ENCODE assay signal across 14 mouse cellular contexts in the genomic region with DNA sequence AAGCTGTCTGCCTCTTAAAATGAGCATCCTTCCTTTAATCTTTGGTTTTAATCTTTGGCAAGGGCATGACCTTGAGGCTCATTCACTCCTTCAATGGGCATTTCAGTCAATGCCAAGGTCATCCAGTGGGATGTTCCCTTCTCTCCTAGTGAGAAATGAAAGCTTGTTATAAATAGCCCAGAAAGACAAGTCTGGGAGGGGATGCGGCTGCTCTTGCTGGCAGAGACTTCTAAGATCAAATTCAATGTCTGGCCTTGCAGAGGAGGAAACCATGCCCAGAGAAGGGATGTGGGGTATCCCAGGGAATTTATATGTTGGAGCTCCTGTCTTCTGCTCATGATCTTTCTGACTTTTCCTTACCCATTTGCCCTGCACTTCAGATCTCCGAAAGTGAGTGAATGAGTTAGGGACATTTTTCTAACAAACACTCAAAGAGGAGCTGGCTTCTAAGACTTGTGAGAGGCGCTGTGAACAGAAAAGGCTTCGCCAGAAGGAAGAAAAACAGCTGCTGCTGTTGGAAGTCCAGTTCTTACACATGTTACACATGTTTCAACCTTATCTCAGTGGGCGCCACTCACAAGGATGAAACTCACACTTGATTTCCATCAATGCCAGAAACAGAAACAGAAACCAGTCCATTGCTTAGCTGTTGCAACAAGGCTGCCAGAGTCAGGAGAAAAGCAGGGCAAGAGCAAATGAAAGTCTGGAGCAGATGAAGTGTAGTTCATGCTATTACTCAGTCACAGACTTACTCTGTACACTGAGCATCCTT.
DNase-seq lines count a peak whose midpoint lies in the region; TF ChIP-seq lines count a peak whose summit lies in the region.
"Had no signal": no experiment of that assay in that cellular context is flagged by ENCODE, and none has a peak within 500 bp of the region (broad histone marks: within the 10 kb centered on the region; RNA-seq: fewer than 3 reads in every experiment).

No protein-coding gene starts in this region.

- no peak overlapping the region for H3K4me3 ChIP-seq in gastrocnemius, adult 2 months
- no peak overlapping the region for H3K4me3 ChIP-seq in CH12.LX (replicated peaks in 1 of 3; ENCODE audit: low read depth in 2 of 3, low read length in 2 of 3, poor library complexity in 1 of 3)
- H3K4me3 ChIP-seq in heart, embryonic 10.5 days: no peak overlapping the region
- H3K4me3 ChIP-seq: forebrain, embryonic 12.5 days; layer of hippocampus, adult 2 months; liver, embryonic 13.5 days; stomach, embryonic 15.5 days had no signal

- 0 out of 2 replicates have a peak overlapping the region, but pooled peaks have one; percentile 10 for H3K4me2 ChIP-seq in CH12.LX (ENCODE audit: insufficient read depth, low read depth, poor library complexity, severe bottlenecking)
- H3K4me2 ChIP-seq: forebrain, embryonic 12.5 days; liver, embryonic 13.5 days; stomach, embryonic 15.5 days had no signal

- in situ Hi-C loops in CH12.LX (cut with MboI; ENCODE audit: low pct_ligation_motif_present, low pct_unique_long_range_greater_than_20kb, low sequenced_read_pairs): no loop called here

- no peak for DNase-seq in gastrocnemius, adult 2 months
- no peak for DNase-seq in gastrocnemius, postnatal 10 days
- DNase-seq in CH12.LX (ENCODE audit: extremely low read depth): no peak
- no peak for DNase-seq in heart, embryonic 10.5 days (ENCODE audit: low spot score)
- DNase-seq in lung, postnatal 25 days (ENCODE audit: low spot score): peak; percentile 47
- DNase-seq in thymus, adult 18-20 months: no peak
- no peak for DNase-seq in kidney, postnatal 14 days
- no peak for DNase-seq in left cerebral cortex, postnatal 4 days
- DNase-seq: gastrocnemius, postnatal 25 days; liver, embryonic 13.5 days; right cerebral cortex, postnatal 4 days had no signal

- no peaks in the 10 kb centered on the region for H3K4me1 ChIP-seq in CH12.LX (ENCODE audit: control insufficient read depth in 1 of 2, insufficient read depth in 2 of 2)
- H3K4me1 ChIP-seq in heart, embryonic 10.5 days: peaks cover 7% of the 10 kb centered on the region; the same call in 1 of the 2 replicates
- H3K4me1 ChIP-seq: forebrain, embryonic 12.5 days; liver, embryonic 13.5 days; stomach, embryonic 15.5 days had no signal

- intact Hi-C loops in gastrocnemius, adult 2 months (cut with DNase I): no loop called here
- intact Hi-C loops in left cerebral cortex, postnatal 4 days (cut with DNase I): no loop called here

- H3K9ac ChIP-seq in CH12.LX (ENCODE audit: insufficient read depth, low read depth): no peak overlapping the region
- H3K9ac ChIP-seq: forebrain, embryonic 12.5 days; liver, embryonic 13.5 days; stomach, embryonic 15.5 days had no signal

- no peaks in the 10 kb centered on the region for H3K9me3 ChIP-seq in CH12.LX (replicated peaks; ENCODE audit: low read length)
- H3K9me3 ChIP-seq in heart, embryonic 10.5 days: no peaks in the 10 kb centered on the region
- H3K9me3 ChIP-seq: forebrain, embryonic 12.5 days; liver, embryonic 13.5 days; stomach, embryonic 15.5 days had no signal

- dilution Hi-C loops in CH12.LX (cut with MboI; ENCODE audit: extremely low pct_ligation_motif_present, extremely low pct_unique_long_range_greater_than_20kb, low sequenced_read_pairs): no loop called here

- WGBS in heart, embryonic 10.5 days: 67% methylated on average over 5 of the region's 5 CpGs

- H3K27ac ChIP-seq in gastrocnemius, adult 2 months: peak overlapping the region; percentile 75
- no peak overlapping the region for H3K27ac ChIP-seq in CH12.LX (ENCODE audit: insufficient read depth, low read depth)
- peak overlapping the region; percentile 69; the same call in 1 of the 2 replicates for H3K27ac ChIP-seq in heart, embryonic 10.5 days
- H3K27ac ChIP-seq: forebrain, embryonic 12.5 days; layer of hippocampus, adult 2 months; liver, embryonic 13.5 days; stomach, embryonic 15.5 days had no signal

- TF ChIP-seq EP300 in CH12.LX (IDR thresholded peaks at IDR 0.05; ENCODE audit: low read length): no peak

- TF ChIP-seq CTCF in gastrocnemius, adult 2 months (IDR thresholded peaks at IDR 0.05): 0 out of 2 replicates have a peak, but pooled peaks have one; percentile 12
- no peak for TF ChIP-seq CTCF in CH12.LX (conservative IDR thresholded peaks at IDR 0.05 in 1 of 2, IDR thresholded peaks at IDR 0.05 in 1 of 2; ENCODE audit: low read depth in 2 of 2, low read length in 2 of 2)

- no peak for TF ChIP-seq POLR2A in CH12.LX (IDR thresholded peaks at IDR 0.05; ENCODE audit: low read depth, low read length)

- peaks cover 27% of the 10 kb centered on the region for H3K27me3 ChIP-seq in CH12.LX (replicated peaks)
- no peaks in the 10 kb centered on the region for H3K27me3 ChIP-seq in heart, embryonic 10.5 days (ENCODE audit: insufficient read depth, poor library complexity, severe bottlenecking)
- H3K27me3 ChIP-seq: forebrain, embryonic 12.5 days; liver, embryonic 13.5 days; stomach, embryonic 15.5 days had no signal

- TF ChIP-seq RAD21 in CH12.LX (IDR thresholded peaks at IDR 0.05; ENCODE audit: low read depth, low read length): no peak

- no peaks in the 10 kb centered on the region for H3K36me3 ChIP-seq in CH12.LX (replicated peaks in 1 of 2; ENCODE audit: control insufficient read depth in 1 of 2, insufficient read depth in 1 of 2, low read length in 1 of 2)
- H3K36me3 ChIP-seq in heart, embryonic 10.5 days: no peaks in the 10 kb centered on the region
- H3K36me3 ChIP-seq: forebrain, embryonic 12.5 days; liver, embryonic 13.5 days; stomach, embryonic 15.5 days had no signal

- H3K79me2 ChIP-seq in CH12.LX (replicated peaks; ENCODE audit: control insufficient read depth, extremely low read depth, insufficient read depth, poor library complexity, severe bottlenecking): no peaks in the 10 kb centered on the region

TF ChIP-seq in CH12.LX, 34 proteins besides CTCF, POLR2A, EP300 and RAD21:
- no peak for TF ChIP-seq USF1 (IDR thresholded peaks at IDR 0.05; ENCODE audit: low read depth, low read length)
- TF ChIP-seq USF2 (conservative IDR thresholded peaks at IDR 0.05; ENCODE audit: low read depth, low read length): no peak
- TF ChIP-seq UBTF (IDR thresholded peaks at IDR 0.05; ENCODE audit: low read depth, low read length): no peak
- no peak for TF ChIP-seq SIN3A (IDR thresholded peaks at IDR 0.05; ENCODE audit: low read length)
- no peak for TF ChIP-seq TBP (conservative IDR thresholded peaks at IDR 0.05; ENCODE audit: low read depth, low read length)
- TF ChIP-seq MAX (IDR thresholded peaks at IDR 0.05; ENCODE audit: low read length): no peak
- TF ChIP-seq IRF4 (IDR thresholded peaks at IDR 0.05; ENCODE audit: low read depth, low read length): no peak
- no peak for TF ChIP-seq MAZ (IDR thresholded peaks at IDR 0.05; ENCODE audit: low read depth, low read length)
- TF ChIP-seq MEF2A (IDR thresholded peaks at IDR 0.05; ENCODE audit: borderline replicate concordance, low read depth, low read length): no peak
- TF ChIP-seq ZMIZ1 (IDR thresholded peaks at IDR 0.05; ENCODE audit: low read depth, low read length): no peak
- TF ChIP-seq HCFC1 (IDR thresholded peaks at IDR 0.05; ENCODE audit: low read depth, low read length): no peak
- no peak for TF ChIP-seq SMC3 (IDR thresholded peaks at IDR 0.05; ENCODE audit: low read depth, low read length)
- no peak for TF ChIP-seq NELFE (IDR thresholded peaks at IDR 0.05; ENCODE audit: low read depth, low read length)
- no peak for TF ChIP-seq BHLHE40 (IDR thresholded peaks at IDR 0.05; ENCODE audit: low read depth, low read length)
- TF ChIP-seq MAFK (IDR thresholded peaks at IDR 0.05; ENCODE audit: insufficient replicate concordance, low read length): no peak
- no peak for TF ChIP-seq CHD1 (IDR thresholded peaks at IDR 0.05; ENCODE audit: low read depth, low read length)
- TF ChIP-seq ELF1 (IDR thresholded peaks at IDR 0.05; ENCODE audit: low read depth, low read length): no peak
- TF ChIP-seq POLR2AphosphoS2 (IDR thresholded peaks at IDR 0.05; ENCODE audit: low read depth, low read length): no peak
- TF ChIP-seq CHD2 (IDR thresholded peaks at IDR 0.05; ENCODE audit: low read length): no peak
- TF ChIP-seq NRF1 (IDR thresholded peaks at IDR 0.05; ENCODE audit: low read depth, low read length): no peak
